Mouse (Mus musculus): ENCODE measurements around the gene Gabrb3.

DNA sequence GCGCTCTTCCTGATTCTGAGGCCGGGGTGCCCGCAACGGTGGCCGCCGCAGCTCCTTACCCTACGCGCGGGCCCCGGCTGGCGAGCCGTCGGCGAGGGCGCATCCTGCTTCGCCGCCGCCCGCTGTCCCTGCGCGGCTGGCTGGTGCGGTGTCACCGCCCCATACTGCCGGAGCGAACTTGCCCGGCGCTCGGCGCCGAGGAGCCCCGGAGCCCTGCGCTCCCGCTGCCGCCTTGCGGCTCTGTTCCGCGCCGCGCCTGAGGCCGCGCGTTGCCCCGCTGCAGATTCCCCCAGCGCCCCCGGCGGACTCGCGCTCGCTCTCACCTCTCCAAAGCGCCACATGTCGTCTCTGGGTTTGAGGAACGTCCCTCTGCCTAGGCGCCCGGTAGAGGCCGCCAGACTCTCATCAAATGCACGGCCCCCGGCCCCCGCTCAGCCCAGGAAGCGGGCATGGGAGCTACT is 90.2 kb downstream of the Gabrb3 start, which contains the start of gene Gabra5:
- TF ChIP-seq POLR2A (IDR thresholded peaks at IDR 0.05; ENCODE audit: borderline replicate concordance, control insufficient read depth, low read depth, low read length) (no peak), CTCF (IDR thresholded peaks at IDR 0.05; ENCODE audit: control insufficient read depth, insufficient read depth, low read length) (no peak)
